Mouse (Mus musculus) MEL (cell line): Measurements from ENCODE around the gene P2rx2. TPM values are rescaled to one million over a fixed set of nuclear protein-coding genes. Genes with fewer than 3 reads are reported as not detected.

Source experiments
- DNase-seq: peaks from one replicate; pipeline ENCODE4 v3.0.0; 2011; ENCODE audit warnings: low read depth, low spot score
- H3K27ac ChIP-seq: 2 replicates; pipeline ENCODE4 v1.5.1; 2012; ENCODE audit warnings: low read depth, mild to moderate bottlenecking, control low read depth, low read length, moderate library complexity; ENCODE audit not compliant: control insufficient read depth
- H3K27me3 ChIP-seq, 2 experiments: fragments of 150-350 bp in 1 of 2; sonication (generic) in 1 of 2; 2 replicates each; pipeline ENCODE4 v1.6.1; 2012; ENCODE audit warnings: low read length in 2 of 2, mild to moderate bottlenecking in 2 of 2, improper control_type of control experiment in 1 of 2, moderate library complexity in 1 of 2; ENCODE audit not compliant: insufficient read depth in 2 of 2, control insufficient read depth in 1 of 2
- H3K36me3 ChIP-seq, 2 experiments: 2 replicates each; pipeline ENCODE4 v1.6.1; 2012 to 2014; ENCODE audit warnings: low read length in 2 of 2, improper control_type of control experiment in 1 of 2, inconsistent platforms in 1 of 2, mild to moderate bottlenecking in 1 of 2; ENCODE audit not compliant: insufficient read depth in 2 of 2, control insufficient read depth in 1 of 2
- H3K4me1 ChIP-seq, 2 experiments: fragments of 150-350 bp in 1 of 2; sonication (generic) in 1 of 2; 2 replicates each; pipeline ENCODE4 v1.6.1; 2012; ENCODE audit warnings: low read length in 2 of 2, improper control_type of control experiment in 1 of 2, mild to moderate bottlenecking in 1 of 2; ENCODE audit not compliant: insufficient read depth in 2 of 2, control insufficient read depth in 1 of 2
- H3K4me3 ChIP-seq, 2 experiments: fragments of 150-350 bp in 1 of 2; sonication (generic) in 1 of 2; 2 replicates each; pipeline ENCODE4 v1.5.1; 2012; ENCODE audit warnings: low read depth in 2 of 2, low read length in 2 of 2, mild to moderate bottlenecking in 2 of 2, moderate library complexity in 2 of 2, control low read depth in 1 of 2, improper control_type of control experiment in 1 of 2; ENCODE audit not compliant: control insufficient read depth in 1 of 2, insufficient read depth in 1 of 2
- H3K79me2 ChIP-seq: 2 replicates; pipeline ENCODE4 v1.6.1; 2012; ENCODE audit warnings: mild to moderate bottlenecking, low read length, moderate library complexity; ENCODE audit not compliant: control insufficient read depth, poor library complexity, insufficient read depth
- H3K9ac ChIP-seq: 2 replicates; pipeline ENCODE4 v1.6.1; 2012; ENCODE audit warnings: low read depth, mild to moderate bottlenecking, control low read depth, low read length, moderate library complexity; ENCODE audit not compliant: control insufficient read depth, poor library complexity, severe bottlenecking
- H3K9me3 ChIP-seq: fragments of 150-350 bp; sonication (generic); replicated peaks from 2 replicates; pipeline ENCODE4 v1.6.1; 2012; ENCODE audit warnings: mild to moderate bottlenecking, low read length, improper control_type of control experiment, moderate library complexity; ENCODE audit not compliant: insufficient read depth
- BHLHE40 ChIP-seq: IDR thresholded peaks from 2 replicates; pipeline ENCODE4 v1.6.1; 2012; ENCODE audit warnings: low read depth, mild to moderate bottlenecking, inconsistent platforms, low read length, improper control_type of control experiment, borderline replicate concordance
- CHD1 ChIP-seq: IDR thresholded peaks from 2 replicates; pipeline ENCODE4 v1.6.1; 2012; ENCODE audit warnings: low read depth, mild to moderate bottlenecking, inconsistent platforms, low read length, improper control_type of control experiment
- CHD2 ChIP-seq: IDR thresholded peaks from 2 replicates; pipeline ENCODE4 v1.6.1; 2011; ENCODE audit warnings: low read length, improper control_type of control experiment
- CTCF ChIP-seq, 3 experiments: IDR thresholded peaks in 2 of 3; conservative IDR thresholded peaks in 1 of 3; 2 replicates each; pipeline ENCODE4 v1.5.1; 2011 to 2012; ENCODE audit warnings: low read length in 3 of 3, low read depth in 2 of 3, mild to moderate bottlenecking in 2 of 3, improper control_type of control experiment in 1 of 3, inconsistent platforms in 1 of 3, mixed read lengths in 1 of 3, moderate library complexity in 1 of 3; ENCODE audit not compliant: control insufficient read depth in 1 of 3, insufficient read depth in 1 of 3, poor library complexity in 1 of 3, severe bottlenecking in 1 of 3
- EP300 ChIP-seq, 2 experiments: IDR thresholded peaks; 2 replicates each; pipeline ENCODE4 v1.6.1; 2011; ENCODE audit warnings: improper control_type of control experiment in 2 of 2, low read length in 2 of 2, low read depth in 1 of 2, mild to moderate bottlenecking in 1 of 2
- ETS1 ChIP-seq: IDR thresholded peaks from 2 replicates; pipeline ENCODE4 v1.6.1; 2012; ENCODE audit warnings: low read depth, mild to moderate bottlenecking, inconsistent platforms, low read length, improper control_type of control experiment, moderate library complexity
- GABPA ChIP-seq: IDR thresholded peaks from 2 replicates; pipeline ENCODE4 v1.6.1; 2012; ENCODE audit warnings: low read depth, mild to moderate bottlenecking, inconsistent platforms, low read length, improper control_type of control experiment, moderate library complexity
- GATA1 ChIP-seq: IDR thresholded peaks from 2 replicates; pipeline ENCODE4 v1.6.1; 2011; ENCODE audit warnings: low read depth, low read length, improper control_type of control experiment
- HCFC1 ChIP-seq: IDR thresholded peaks from 2 replicates; pipeline ENCODE4 v1.6.1; 2012; ENCODE audit warnings: low read depth, mild to moderate bottlenecking, inconsistent platforms, low read length, improper control_type of control experiment, moderate library complexity
- MEF2A ChIP-seq: IDR thresholded peaks from 2 replicates; pipeline ENCODE4 v1.6.1; 2014; ENCODE audit warnings: low read depth, mild to moderate bottlenecking, inconsistent platforms, low read length, improper control_type of control experiment; ENCODE audit not compliant: poor library complexity, insufficient replicate concordance, severe bottlenecking; ENCODE audit errors: extremely low read depth
- MXI1 ChIP-seq: IDR thresholded peaks from 2 replicates; pipeline ENCODE4 v1.6.1; 2011; ENCODE audit warnings: mild to moderate bottlenecking, low read depth, low read length, improper control_type of control experiment
- MYB ChIP-seq: IDR thresholded peaks from 2 replicates; pipeline ENCODE4 v1.6.1; 2011; ENCODE audit warnings: mild to moderate bottlenecking, low read depth, low read length, improper control_type of control experiment
- MYC ChIP-seq: IDR thresholded peaks from 2 replicates; pipeline ENCODE4 v1.6.1; 2011; ENCODE audit warnings: low read depth, mild to moderate bottlenecking, low read length, improper control_type of control experiment, moderate library complexity
- NRF1 ChIP-seq: IDR thresholded peaks from 2 replicates; pipeline ENCODE4 v1.6.1; 2014; ENCODE audit warnings: low read depth, mild to moderate bottlenecking, inconsistent platforms, low read length, improper control_type of control experiment, moderate library complexity; ENCODE audit not compliant: poor library complexity, insufficient read depth, severe bottlenecking
- POLR2A ChIP-seq, 2 experiments: IDR thresholded peaks; 2 replicates each; pipeline ENCODE4 v1.6.1; 2011 to 2012; ENCODE audit warnings: low read length in 2 of 2, mild to moderate bottlenecking in 2 of 2, control low read depth in 1 of 2, improper control_type of control experiment in 1 of 2, low read depth in 1 of 2, moderate library complexity in 1 of 2; ENCODE audit not compliant: control insufficient read depth in 1 of 2, insufficient read depth in 1 of 2, poor library complexity in 1 of 2
- POLR2AphosphoS2 ChIP-seq: IDR thresholded peaks from 2 replicates; pipeline ENCODE4 v1.6.1; 2011; ENCODE audit warnings: low read length, improper control_type of control experiment
- POLR2AphosphoS5 ChIP-seq: IDR thresholded peaks from 2 replicates; pipeline ENCODE4 v1.6.1; 2012; ENCODE audit warnings: low read depth, borderline replicate concordance, mild to moderate bottlenecking, inconsistent platforms, low read length, moderate library complexity, mixed read lengths
- RAD21 ChIP-seq: IDR thresholded peaks from 2 replicates; pipeline ENCODE4 v1.6.1; 2011; ENCODE audit warnings: mild to moderate bottlenecking, low read depth, low read length, improper control_type of control experiment
- RCOR1 ChIP-seq: IDR thresholded peaks from 2 replicates; pipeline ENCODE4 v1.6.1; 2012; ENCODE audit warnings: low read depth, mild to moderate bottlenecking, inconsistent platforms, low read length, improper control_type of control experiment
- SIN3A ChIP-seq: IDR thresholded peaks from 2 replicates; pipeline ENCODE4 v1.6.1; 2012; ENCODE audit warnings: low read length, improper control_type of control experiment, inconsistent platforms
- TBP ChIP-seq: IDR thresholded peaks from 2 replicates; pipeline ENCODE4 v1.8.0; 2011; ENCODE audit warnings: low read depth, low read length, improper control_type of control experiment
- UBTF ChIP-seq: IDR thresholded peaks from 2 replicates; pipeline ENCODE4 v1.6.1; 2012; ENCODE audit warnings: low read depth, mild to moderate bottlenecking, inconsistent platforms, low read length, improper control_type of control experiment, moderate library complexity, borderline replicate concordance; ENCODE audit not compliant: insufficient read depth
- USF1 ChIP-seq: IDR thresholded peaks from 2 replicates; pipeline ENCODE4 v1.6.1; 2014; ENCODE audit warnings: low read depth, mild to moderate bottlenecking, inconsistent platforms, low read length, improper control_type of control experiment, moderate library complexity
- ZC3H11A ChIP-seq: IDR thresholded peaks from 2 replicates; pipeline ENCODE4 v1.6.1; 2012; ENCODE audit warnings: low read depth, mild to moderate bottlenecking, inconsistent platforms, low read length, improper control_type of control experiment
- ZKSCAN1 ChIP-seq: IDR thresholded peaks from 2 replicates; pipeline ENCODE4 v1.6.1; 2012; ENCODE audit warnings: low read depth, mild to moderate bottlenecking, inconsistent platforms, low read length, improper control_type of control experiment, moderate library complexity
- ZNF384 ChIP-seq: IDR thresholded peaks from 2 replicates; pipeline ENCODE4 v1.6.1; 2012; ENCODE audit warnings: low read depth, mild to moderate bottlenecking, inconsistent platforms, low read length, improper control_type of control experiment
- polyA plus RNA-seq, 2 experiments: library from polyadenylated mRNA; stranded (reverse) in 1 of 2; unstranded in 1 of 2; fragments of >175 nt in 1 of 2; fragments of >200 nt in 1 of 2; gene quantifications; 2 replicates each; pipeline versions ENCODE4 v1.2.1 to v1.2.4; 2012; ENCODE audit warnings: low replicate concordance in 2 of 2, low read depth in 1 of 2; ENCODE audit not compliant: insufficient read length in 2 of 2, insufficient read depth in 1 of 2, missing spikeins in 1 of 2
- total RNA-seq: library from RNA; depleted of rRNA; stranded (reverse); fragments of 300-350 nt; gene quantifications from 2 replicates; pipeline ENCODE4 v1.2.3, GENCODE M21; 2012

P2rx2 gene
- total and polyA plus RNA-seq, 3 experiments: 0.08 to 0.57 TPM; not detected in 1

DNA sequence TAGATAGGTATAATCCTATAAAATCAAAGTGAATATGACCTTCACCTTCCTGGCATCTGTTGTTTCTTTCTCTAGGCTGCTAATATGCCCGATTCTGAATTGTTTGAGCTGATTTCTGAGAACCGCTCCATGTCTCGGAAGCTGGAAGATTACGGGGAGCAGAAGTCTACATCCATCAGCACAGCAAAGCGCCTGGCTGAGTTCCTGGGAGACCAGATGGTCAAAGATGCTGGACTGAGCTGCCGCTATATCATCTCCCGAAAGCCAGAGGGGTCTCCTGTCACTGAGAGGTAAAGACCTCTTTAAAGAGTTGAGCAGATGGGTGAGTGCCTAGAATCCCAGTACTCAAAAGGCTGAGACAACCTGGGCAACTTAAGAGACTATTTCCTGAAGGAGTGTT is 34.2 kb downstream of the P2rx2 start (continued):
- TF ChIP-seq GATA1 (no peak), HCFC1 (no peak)

DNA sequence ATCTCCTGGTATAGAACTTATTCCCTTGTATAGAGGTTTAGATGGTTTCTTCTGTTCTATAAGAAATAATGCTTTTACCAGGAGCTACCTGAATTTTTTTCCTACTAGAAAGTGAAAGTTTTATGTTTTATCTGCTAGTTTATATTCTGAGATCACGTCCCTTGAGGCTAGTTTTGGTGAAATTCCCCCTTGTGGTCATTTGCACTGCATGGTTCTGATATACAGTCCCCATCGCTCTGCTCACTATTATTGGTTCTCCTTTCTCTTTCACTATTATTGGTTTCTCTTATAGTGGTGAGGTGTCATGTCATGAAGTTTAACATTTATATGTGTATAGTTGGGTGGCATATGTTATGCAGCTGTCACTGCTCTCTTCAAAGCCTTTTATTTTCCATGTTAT is 42.4 kb downstream of the P2rx2 start:
- Histone ChIP-seq H3K27me3 (no peaks in the 10 kb centered on the region), H3K9ac (no peak overlapping the region), H3K79me2 (no peaks in the 10 kb centered on the region), H3K36me3 (peaks cover 0 to 21% of the 10 kb centered on the region in 2 experiments; a peak in 2 of 4 replicates), H3K9me3 (no peaks in the 10 kb centered on the region), H3K4me3 (no peak overlapping the region), H3K4me1 (no peaks in the 10 kb centered on the region), H3K27ac (no peak overlapping the region)
- DNase-seq: no peak
- TF ChIP-seq POLR2AphosphoS2: no peak
- no peak for TF ChIP-seq CHD2
- TF ChIP-seq MEF2A: no peak
- no peak for TF ChIP-seq EP300 (IDR thresholded peaks at IDR 0.05; ENCODE audit: low read depth in 1 of 2, low read length in 2 of 2)
- no peak for TF ChIP-seq USF1
- no peak for TF ChIP-seq HCFC1
- no peak for TF ChIP-seq MYC
- no peak for TF ChIP-seq UBTF
- no peak for TF ChIP-seq ETS1
- no peak for TF ChIP-seq CTCF (IDR thresholded peaks at IDR 0.05 in 2 of 3, conservative IDR thresholded peaks at IDR 0.05 in 1 of 3; ENCODE audit: control insufficient read depth in 1 of 3, insufficient read depth in 1 of 3, low read depth in 2 of 3, low read length in 3 of 3, poor library complexity in 1 of 3, severe bottlenecking in 1 of 3)
- no peak for TF ChIP-seq RCOR1
- no peak for TF ChIP-seq GATA1
- no peak for TF ChIP-seq SIN3A
- no peak for TF ChIP-seq ZNF384
- TF ChIP-seq POLR2AphosphoS5: no peak
- TF ChIP-seq GABPA: no peak
- TF ChIP-seq POLR2A (IDR thresholded peaks at IDR 0.05; ENCODE audit: control insufficient read depth in 1 of 2, insufficient read depth in 1 of 2, low read depth in 1 of 2, low read length in 2 of 2, poor library complexity in 1 of 2): no peak
- TF ChIP-seq RAD21: no peak

DNA sequence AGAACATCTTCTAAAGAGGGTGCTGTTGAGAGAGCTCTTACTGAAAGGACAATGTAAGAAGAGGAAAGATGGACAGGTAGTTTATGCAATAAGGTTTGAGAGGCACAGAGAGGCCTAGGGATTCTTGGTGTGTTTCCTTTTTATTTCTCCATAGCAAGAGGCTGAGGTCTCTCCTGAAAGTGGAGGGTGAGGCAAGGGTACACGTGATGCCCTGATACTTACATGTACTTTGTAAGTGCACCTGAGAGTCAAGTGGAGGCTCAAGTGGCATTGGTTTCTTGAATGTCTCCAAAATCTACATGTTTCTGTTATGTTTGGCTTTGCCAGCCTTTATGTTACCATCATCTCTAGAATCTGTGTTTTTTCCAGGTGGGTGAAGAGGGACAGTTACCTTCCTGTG is 46.4 kb downstream of the P2rx2 start:
- no peak for DNase-seq
- no peaks in the 10 kb centered on the region for H3K4me1 ChIP-seq
- TF ChIP-seq GATA1 (no peak), HCFC1 (no peak), ZC3H11A (no peak), CTCF (IDR thresholded peaks at IDR 0.05 in 2 of 3, conservative IDR thresholded peaks at IDR 0.05 in 1 of 3; ENCODE audit: control insufficient read depth in 1 of 3, insufficient read depth in 1 of 3, low read depth in 2 of 3, low read length in 3 of 3, poor library complexity in 1 of 3, severe bottlenecking in 1 of 3) (no peak), MYB (no peak), SIN3A (no peak), TBP (no peak), CHD2 (no peak), MXI1 (no peak), CHD1 (no peak), NRF1 (no peak), EP300 (IDR thresholded peaks at IDR 0.05; ENCODE audit: low read depth in 1 of 2, low read length in 2 of 2) (no peak), ZNF384 (no peak), BHLHE40 (no peak), ZKSCAN1 (no peak)
- no peak overlapping the region for H3K27ac ChIP-seq
- H3K79me2 ChIP-seq: no peaks in the 10 kb centered on the region
- H3K36me3 ChIP-seq: peaks cover 0 to 18% of the 10 kb centered on the region in 2 experiments; a peak in 2 of 4 replicates
- no peaks in the 10 kb centered on the region for H3K9me3 ChIP-seq
- no peak overlapping the region for H3K9ac ChIP-seq
- H3K27me3 ChIP-seq: no peaks in the 10 kb centered on the region
- no peak overlapping the region for H3K4me3 ChIP-seq
